Mouse (Mus musculus): Measurements from ENCODE around the gene Fsip1. TPM values are rescaled to one million over a fixed set of nuclear protein-coding genes. Genes with fewer than 3 reads are reported as not detected.

Fsip1 gene
- polyA plus RNA-seq, 1 experiment = 0.14 TPM

GRCm38 (mm10) chr2:118179873-118180585 is 76.7 kb downstream of the Fsip1 start:
- TF ChIP-seq POLR2A (IDR thresholded peaks at IDR 0.05; ENCODE audit: insufficient read length, low read depth) (no peak), CEBPB (IDR thresholded peaks at IDR 0.05; ENCODE audit: insufficient read depth, poor library complexity, severe bottlenecking) (no peak), POLR2AphosphoS2 (IDR thresholded peaks at IDR 0.05; ENCODE audit: insufficient read length, low read depth) (no peak), MYOD1 (IDR thresholded peaks at IDR 0.05; ENCODE audit: control insufficient read depth in 1 of 3, insufficient read length in 2 of 3, low read depth in 2 of 3) (no peak), REST (IDR thresholded peaks at IDR 0.05; ENCODE audit: insufficient read depth, insufficient read length) (no peak), SRF (IDR thresholded peaks at IDR 0.05; ENCODE audit: control insufficient read depth, insufficient read length, low read depth) (no peak), MAX (IDR thresholded peaks at IDR 0.05; ENCODE audit: low read depth) (no peak), TCF12 (IDR thresholded peaks at IDR 0.05; ENCODE audit: insufficient read depth, poor library complexity, severe bottlenecking) (no peak), TCF3 (IDR thresholded peaks at IDR 0.05; ENCODE audit: insufficient read length, low read depth) (no peak), MYOG (IDR thresholded peaks at IDR 0.05; ENCODE audit: control insufficient read depth in 1 of 3, insufficient read depth in 1 of 3, insufficient read length in 2 of 3, low read depth in 2 of 3) (no peak), E2F4 (IDR thresholded peaks at IDR 0.05; ENCODE audit: insufficient read depth) (no peak)
- H3K4me2 ChIP-seq (ENCODE audit: low read depth) = no peak overlapping the region
- no peaks in the 10 kb centered on the region for H3K27me3 ChIP-seq (ENCODE audit: control insufficient read depth, insufficient read depth, insufficient read length)
- no peak overlapping the region for H3K4me3 ChIP-seq
- no peak overlapping the region for H3ac ChIP-seq (ENCODE audit: control insufficient read depth, insufficient read length)
- H3K79me2 ChIP-seq (ENCODE audit: control insufficient read depth, insufficient read depth) = no peaks in the 10 kb centered on the region
- no peaks in the 10 kb centered on the region for H3K36me3 ChIP-seq (ENCODE audit: control insufficient read depth, insufficient read depth)

GRCm38 (mm10) chr2:118179472-118179871 is 77.3 kb downstream of the Fsip1 start:
- TF ChIP-seq USF1 (IDR thresholded peaks at IDR 0.05; ENCODE audit: low read depth) (no peak), SRF (IDR thresholded peaks at IDR 0.05; ENCODE audit: control insufficient read depth, insufficient read length, low read depth) (no peak), TCF12 (IDR thresholded peaks at IDR 0.05; ENCODE audit: insufficient read depth, poor library complexity, severe bottlenecking) (no peak), REST (IDR thresholded peaks at IDR 0.05; ENCODE audit: insufficient read depth, insufficient read length) (no peak), MYOG (IDR thresholded peaks at IDR 0.05; ENCODE audit: control insufficient read depth in 1 of 3, insufficient read depth in 1 of 3, insufficient read length in 2 of 3, low read depth in 2 of 3) (no peak), MYOD1 (IDR thresholded peaks at IDR 0.05; ENCODE audit: control insufficient read depth in 1 of 3, insufficient read length in 2 of 3, low read depth in 2 of 3) (no peak), MAX (IDR thresholded peaks at IDR 0.05; ENCODE audit: low read depth) (no peak), CEBPB (IDR thresholded peaks at IDR 0.05; ENCODE audit: insufficient read depth, poor library complexity, severe bottlenecking) (no peak), E2F4 (IDR thresholded peaks at IDR 0.05; ENCODE audit: insufficient read depth) (no peak)
- no peak overlapping the region for H3K4me3 ChIP-seq
- no peaks in the 10 kb centered on the region for H3K36me3 ChIP-seq (ENCODE audit: control insufficient read depth, insufficient read depth)
- no peaks in the 10 kb centered on the region for H3K79me2 ChIP-seq (ENCODE audit: control insufficient read depth, insufficient read depth)
- H3K27me3 ChIP-seq (ENCODE audit: control insufficient read depth, insufficient read depth, insufficient read length) = no peaks in the 10 kb centered on the region
- no peak overlapping the region for H3K4me2 ChIP-seq (ENCODE audit: low read depth)
- no peak overlapping the region for H3ac ChIP-seq (ENCODE audit: control insufficient read depth, insufficient read length)

- Histone ChIP-seq H3ac (ENCODE audit: control insufficient read depth, insufficient read length) (no peak overlapping the region), H3K79me2 (ENCODE audit: control insufficient read depth, insufficient read depth) (no peaks in the 10 kb centered on the region), H3K27me3 (ENCODE audit: control insufficient read depth, insufficient read depth, insufficient read length) (no peaks in the 10 kb centered on the region), H3K36me3 (ENCODE audit: control insufficient read depth, insufficient read depth) (no peaks in the 10 kb centered on the region), H3K4me3 (no peak overlapping the region), H3K4me2 (ENCODE audit: low read depth) (no peak overlapping the region)
- TF ChIP-seq POLR2A (IDR thresholded peaks at IDR 0.05; ENCODE audit: insufficient read length, low read depth) = no peak
- TF ChIP-seq TCF3 (IDR thresholded peaks at IDR 0.05; ENCODE audit: insufficient read length, low read depth) = no peak
- no peak for TF ChIP-seq REST (IDR thresholded peaks at IDR 0.05; ENCODE audit: insufficient read depth, insufficient read length)
- no peak for TF ChIP-seq SRF (IDR thresholded peaks at IDR 0.05; ENCODE audit: control insufficient read depth, insufficient read length, low read depth)
- no peak for TF ChIP-seq MYOG (IDR thresholded peaks at IDR 0.05; ENCODE audit: control insufficient read depth in 1 of 3, insufficient read depth in 1 of 3, insufficient read length in 2 of 3, low read depth in 2 of 3)
- no peak for TF ChIP-seq USF1 (IDR thresholded peaks at IDR 0.05; ENCODE audit: low read depth)
- no peak for TF ChIP-seq MYOD1 (IDR thresholded peaks at IDR 0.05; ENCODE audit: control insufficient read depth in 1 of 3, insufficient read length in 2 of 3, low read depth in 2 of 3)
- TF ChIP-seq E2F4 (IDR thresholded peaks at IDR 0.05; ENCODE audit: insufficient read depth) = no peak
- no peak for TF ChIP-seq TCF12 (IDR thresholded peaks at IDR 0.05; ENCODE audit: insufficient read depth, poor library complexity, severe bottlenecking)
- no peak for TF ChIP-seq POLR2AphosphoS2 (IDR thresholded peaks at IDR 0.05; ENCODE audit: insufficient read length, low read depth)
- no peak for TF ChIP-seq MAX (IDR thresholded peaks at IDR 0.05; ENCODE audit: low read depth)
- no peak for TF ChIP-seq CEBPB (IDR thresholded peaks at IDR 0.05; ENCODE audit: insufficient read depth, poor library complexity, severe bottlenecking)
These were observed 82.0 kb downstream of the Fsip1 start for GRCm38 (mm10) chr2:118174558-118175383.

GRCm38 (mm10) chr2:118168225-118168624 is 88.5 kb downstream of the Fsip1 start:
- no peak overlapping the region for H3K4me3 ChIP-seq
- no peaks in the 10 kb centered on the region for H3K27me3 ChIP-seq (ENCODE audit: control insufficient read depth, insufficient read depth, insufficient read length)
- no peaks in the 10 kb centered on the region for H3K36me3 ChIP-seq (ENCODE audit: control insufficient read depth, insufficient read depth)
- TF ChIP-seq E2F4 (IDR thresholded peaks at IDR 0.05; ENCODE audit: insufficient read depth) = no peak
- H3ac ChIP-seq (ENCODE audit: control insufficient read depth, insufficient read length) = no peak overlapping the region
- H3K4me2 ChIP-seq (ENCODE audit: low read depth) = no peak overlapping the region
- H3K79me2 ChIP-seq (ENCODE audit: control insufficient read depth, insufficient read depth) = no peaks in the 10 kb centered on the region
